Mouse (Mus musculus) limb, embryonic 10.5 days (tissue): ENCODE measurements around the gene Mob4. TPM values are rescaled to one million over a fixed set of nuclear protein-coding genes. Genes with fewer than 3 reads are reported as not detected.
A peak's percentile ranks its signal among the peaks of the same experiment; 100 is the strongest.

ENCODE experiments used
- DNase-seq: peaks from one replicate; pipeline ENCODE4 v3.0.0-alpha.2; 2017; ENCODE audit warnings: low spot score
- H3K27ac ChIP-seq: fragments of 300-500 bp; sonication (generic); 2 replicates; pipeline ENCODE4 v1.5.1; 2016; ENCODE audit warnings: mild to moderate bottlenecking
- H3K27me3 ChIP-seq: fragments of 300-500 bp; sonication (generic); 2 replicates; pipeline ENCODE4 v1.6.1; 2016; ENCODE audit warnings: low read depth, mild to moderate bottlenecking; ENCODE audit not compliant: poor library complexity, severe bottlenecking
- H3K36me3 ChIP-seq: fragments of 300-500 bp; sonication (generic); 2 replicates; pipeline ENCODE4 v1.6.1; 2016; ENCODE audit warnings: mild to moderate bottlenecking, moderate library complexity
- H3K4me1 ChIP-seq: fragments of 300-500 bp; sonication (generic); 2 replicates; pipeline ENCODE4 v1.6.1; 2016
- H3K4me3 ChIP-seq: fragments of 300-500 bp; sonication (generic); 2 replicates; pipeline ENCODE4 v1.5.1; 2016; ENCODE audit warnings: mild to moderate bottlenecking, moderate library complexity
- H3K9me3 ChIP-seq: fragments of 300-500 bp; sonication (generic); replicated peaks from 2 replicates; pipeline ENCODE4 v1.6.1; 2016; ENCODE audit warnings: mild to moderate bottlenecking
- WGBS: fragments of 180-500 bp; shearing (Covaris S2); methylation state at CpG from one replicate; pipeline ENCODE4 v1.1.7; 2016; 5-methylcytosine and 5-hydroxymethylcytosine counted together
- polyA plus RNA-seq: library from polyadenylated mRNA; unstranded; fragments of >200 nt; fragmentation: Nextera tagmentation; extraction: Ambion mirVana; gene quantifications from 2 replicates; pipeline ENCODE4 v1.2.1, GENCODE M21; 2016

Gene Mob4
- polyA plus RNA-seq, 1 experiment from 2014 or later = 139 TPM

- 97% methylated on average over 4 of the region's 4 CpGs for whole genome bisulfite sequencing
- Histone ChIP-seq H3K9me3 (no peaks in the 10 kb centered on the region), H3K4me3 (no peak overlapping the region), H3K36me3 (peaks cover 86% of the 10 kb centered on the region), H3K27ac (no peak overlapping the region), H3K27me3 (no peaks in the 10 kb centered on the region), H3K4me1 (no peaks in the 10 kb centered on the region)
- DNase-seq = no peak
Measured at GRCm38 (mm10) chr1:55144338-55144737, 13.3 kb downstream of the Mob4 start.

GRCm38 (mm10) chr1:55145556-55145955, 14.5 kb downstream of the Mob4 start:
- Histone ChIP-seq H3K27me3 (no peaks in the 10 kb centered on the region), H3K4me3 (no peak overlapping the region), H3K4me1 (no peaks in the 10 kb centered on the region), H3K9me3 (no peaks in the 10 kb centered on the region), H3K36me3 (peaks cover 86% of the 10 kb centered on the region), H3K27ac (no peak overlapping the region)
- DNase-seq = no peak
- WGBS = 96% methylated on average over 7 of the region's 7 CpGs

GRCm38 (mm10) chr1:55157329-55157728, 26.3 kb downstream of the Mob4 start:
- WGBS = 96% methylated on average over 4 of the region's 4 CpGs
- H3K4me1 ChIP-seq = no peaks in the 10 kb centered on the region
- DNase-seq = no peak
- H3K9me3 ChIP-seq = no peaks in the 10 kb centered on the region
- H3K27ac ChIP-seq = no peak overlapping the region
- H3K27me3 ChIP-seq = no peaks in the 10 kb centered on the region
- H3K36me3 ChIP-seq = peaks cover 67% of the 10 kb centered on the region
- no peak overlapping the region for H3K4me3 ChIP-seq

GRCm38 (mm10) chr1:55158211-55158610, 27.2 kb downstream of the Mob4 start:
- Histone ChIP-seq H3K4me3 (no peak overlapping the region), H3K27me3 (no peaks in the 10 kb centered on the region), H3K27ac (no peak overlapping the region), H3K4me1 (no peaks in the 10 kb centered on the region), H3K36me3 (peaks cover 58% of the 10 kb centered on the region), H3K9me3 (no peaks in the 10 kb centered on the region)
- WGBS = 89% methylated on average over 3 of the region's 3 CpGs
- no peak for DNase-seq

- no peaks in the 10 kb centered on the region for H3K9me3 ChIP-seq
- peaks cover 53% of the 10 kb centered on the region for H3K36me3 ChIP-seq
- WGBS = 92% methylated on average over 8 of the region's 8 CpGs
- H3K27me3 ChIP-seq = no peaks in the 10 kb centered on the region
- H3K4me1 ChIP-seq = no peaks in the 10 kb centered on the region
- DNase-seq = no peak
- no peak overlapping the region for H3K4me3 ChIP-seq
- H3K27ac ChIP-seq = no peak overlapping the region
Measured at GRCm38 (mm10) chr1:55158821-55159220, 27.8 kb downstream of the Mob4 start.

GRCm38 (mm10) chr1:55160218-55160617, 29.2 kb downstream of the Mob4 start:
- DNase-seq = no peak
- no peaks in the 10 kb centered on the region for H3K9me3 ChIP-seq
- WGBS = 85% methylated on average over 3 of the region's 3 CpGs

GRCm38 (mm10) chr1:55160831-55161638, 30.0 kb downstream of the Mob4 start:
- DNase-seq = no peak
- Histone ChIP-seq H3K9me3 (no peaks in the 10 kb centered on the region), H3K4me3 (no peak overlapping the region), H3K27me3 (no peaks in the 10 kb centered on the region), H3K4me1 (no peaks in the 10 kb centered on the region), H3K36me3 (peaks cover 32% of the 10 kb centered on the region), H3K27ac (no peak overlapping the region)
- 97% methylated on average over 17 of the region's 17 CpGs for WGBS

More at GRCm38 (mm10) chr1:55160218-55160617, 29.2 kb downstream of the Mob4 start:
- H3K36me3 ChIP-seq = peaks cover 40% of the 10 kb centered on the region
- no peak overlapping the region for H3K4me3 ChIP-seq
- H3K27ac ChIP-seq = no peak overlapping the region
- H3K4me1 ChIP-seq = no peaks in the 10 kb centered on the region
- no peaks in the 10 kb centered on the region for H3K27me3 ChIP-seq

GRCm38 (mm10) chr1:55161895-55162294, 30.9 kb downstream of the Mob4 start:
- Histone ChIP-seq H3K4me1 (no peaks in the 10 kb centered on the region), H3K9me3 (no peaks in the 10 kb centered on the region), H3K4me3 (no peak overlapping the region), H3K27me3 (no peaks in the 10 kb centered on the region), H3K27ac (no peak overlapping the region), H3K36me3 (peaks cover 23% of the 10 kb centered on the region)
- 70% methylated on average over 7 of the region's 7 CpGs for WGBS
- DNase-seq = peak; percentile 40

- Histone ChIP-seq H3K9me3 (no peaks in the 10 kb centered on the region), H3K4me1 (no peaks in the 10 kb centered on the region), H3K27ac (no peak overlapping the region), H3K27me3 (no peaks in the 10 kb centered on the region), H3K36me3 (peaks cover 20% of the 10 kb centered on the region), H3K4me3 (no peak overlapping the region)
- 78% methylated on average over 5 of the region's 5 CpGs for WGBS
- peak; percentile 21 for DNase-seq
Measured at GRCm38 (mm10) chr1:55162781-55163180, 31.8 kb downstream of the Mob4 start.

- peak; percentile 18 for DNase-seq
- H3K4me1 ChIP-seq = no peaks in the 10 kb centered on the region
- H3K9me3 ChIP-seq = no peaks in the 10 kb centered on the region
- 64% methylated on average over 5 of the region's 5 CpGs for WGBS
- H3K27ac ChIP-seq = no peak overlapping the region
- H3K27me3 ChIP-seq = no peaks in the 10 kb centered on the region
- H3K4me3 ChIP-seq = no peak overlapping the region
- peaks cover 25% of the 10 kb centered on the region for H3K36me3 ChIP-seq
Measured at GRCm38 (mm10) chr1:55164005-55164404, 33.0 kb downstream of the Mob4 start.

- DNase-seq = no peak
- H3K36me3 ChIP-seq = peaks cover 51% of the 10 kb centered on the region
Measured at GRCm38 (mm10) chr1:55167560-55167959, 36.5 kb downstream of the Mob4 start.

GRCm38 (mm10) chr1:55168591-55168990, 37.6 kb downstream of the Mob4 start:
- no peak for DNase-seq
- Histone ChIP-seq H3K4me1 (no peaks in the 10 kb centered on the region), H3K27ac (no peak overlapping the region), H3K4me3 (no peak overlapping the region), H3K9me3 (no peaks in the 10 kb centered on the region), H3K36me3 (peaks cover 60% of the 10 kb centered on the region), H3K27me3 (no peaks in the 10 kb centered on the region)
- 94% methylated on average over 4 of the region's 4 CpGs for WGBS

More at GRCm38 (mm10) chr1:55167560-55167959, 36.5 kb downstream of the Mob4 start:
- Histone ChIP-seq H3K4me3 (no peak overlapping the region), H3K27me3 (no peaks in the 10 kb centered on the region), H3K27ac (no peak overlapping the region), H3K9me3 (no peaks in the 10 kb centered on the region), H3K4me1 (no peaks in the 10 kb centered on the region)
- WGBS = 83% methylated on average over 4 of the region's 4 CpGs

GRCm38 (mm10) chr1:55171361-55172325, 40.6 kb downstream of the Mob4 start:
- Histone ChIP-seq H3K27me3 (no peaks in the 10 kb centered on the region), H3K27ac (peak overlapping the region; percentile 25; the same call in 1 of the 2 replicates), H3K4me3 (no peak overlapping the region), H3K9me3 (no peaks in the 10 kb centered on the region), H3K4me1 (no peaks in the 10 kb centered on the region), H3K36me3 (peaks cover 72% of the 10 kb centered on the region)
- DNase-seq = no peak
- 67% methylated on average over 22 of the region's 22 CpGs for WGBS
